ENCODE assay signal across 13 mouse cellular contexts in the genomic region with DNA sequence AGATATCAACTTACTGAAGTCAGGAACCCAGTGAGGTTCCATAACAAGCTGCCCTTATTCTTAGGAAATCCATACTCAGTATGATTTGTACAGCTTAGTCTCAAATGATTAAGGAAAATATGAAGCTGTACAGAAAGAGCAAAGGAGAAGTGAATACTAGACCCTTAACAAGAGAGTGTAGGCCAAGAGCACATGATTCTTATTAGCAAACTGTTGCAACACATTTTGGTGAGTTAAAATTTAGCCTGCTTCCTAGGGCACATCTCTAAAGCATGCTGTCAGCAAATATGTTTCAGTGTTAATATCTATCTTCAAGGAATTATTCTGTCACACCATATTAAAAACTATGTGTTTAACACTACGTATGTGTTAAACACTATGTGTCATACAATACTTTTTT.
"Had no signal": no experiment of that assay in that cellular context is flagged by ENCODE, and none has a peak within 500 bp of the region (broad histone marks: within the 10 kb centered on the region; RNA-seq: fewer than 3 reads in every experiment).

No protein-coding gene starts in this region.

- H3K4me2 ChIP-seq: limb, embryonic 12.5 days; liver, embryonic 13.5 days; midbrain, embryonic 12.5 days; stomach, embryonic 15.5 days had no signal

- ATAC-seq: inflammation-experienced regulatory T-cells, adult 6 months; intestine, postnatal 0 days had no signal

- H3K4me3 ChIP-seq: layer of hippocampus, adult 2 months; limb, embryonic 12.5 days; liver, embryonic 13.5 days; midbrain, embryonic 12.5 days; stomach, embryonic 15.5 days had no signal

- H3K4me1 ChIP-seq: limb, embryonic 12.5 days; liver, embryonic 13.5 days; midbrain, embryonic 12.5 days; stomach, embryonic 15.5 days had no signal

- H3K27me3 ChIP-seq: liver, embryonic 13.5 days; midbrain, embryonic 12.5 days; stomach, embryonic 15.5 days had no signal

- H3K36me3 ChIP-seq: limb, embryonic 12.5 days; liver, embryonic 13.5 days; midbrain, embryonic 12.5 days; stomach, embryonic 15.5 days had no signal

- H3K27ac ChIP-seq: layer of hippocampus, adult 2 months; limb, embryonic 12.5 days; liver, embryonic 13.5 days; midbrain, embryonic 12.5 days; stomach, embryonic 15.5 days had no signal

- DNase-seq: kidney, postnatal 4 days; liver, embryonic 13.5 days; lung, adult 2 months; lung, postnatal 10 days; right cerebral cortex, postnatal 14 days; thymus, adult 2 months; thymus, postnatal 25 days had no signal

- H3K9ac ChIP-seq: limb, embryonic 12.5 days; liver, embryonic 13.5 days; midbrain, embryonic 12.5 days; stomach, embryonic 15.5 days had no signal

- H3K9me3 ChIP-seq: limb, embryonic 12.5 days; liver, embryonic 13.5 days; midbrain, embryonic 12.5 days; stomach, embryonic 15.5 days had no signal
